Mouse (Mus musculus): ENCODE data around the gene Slc37a2. TPM values are rescaled to one million over a fixed set of nuclear protein-coding genes. Genes with fewer than 3 reads are reported as not detected.

The Slc37a2 gene
- 10 to 100 TPM; 11.5 to 12.8 TPM for total RNA-seq (2023)

GRCm38 (mm10) chr9:37255149-37255888, at the start of gene Slc37a2:
Slc37a2 (minus strand) TSS chr9:37255738.

DNA sequence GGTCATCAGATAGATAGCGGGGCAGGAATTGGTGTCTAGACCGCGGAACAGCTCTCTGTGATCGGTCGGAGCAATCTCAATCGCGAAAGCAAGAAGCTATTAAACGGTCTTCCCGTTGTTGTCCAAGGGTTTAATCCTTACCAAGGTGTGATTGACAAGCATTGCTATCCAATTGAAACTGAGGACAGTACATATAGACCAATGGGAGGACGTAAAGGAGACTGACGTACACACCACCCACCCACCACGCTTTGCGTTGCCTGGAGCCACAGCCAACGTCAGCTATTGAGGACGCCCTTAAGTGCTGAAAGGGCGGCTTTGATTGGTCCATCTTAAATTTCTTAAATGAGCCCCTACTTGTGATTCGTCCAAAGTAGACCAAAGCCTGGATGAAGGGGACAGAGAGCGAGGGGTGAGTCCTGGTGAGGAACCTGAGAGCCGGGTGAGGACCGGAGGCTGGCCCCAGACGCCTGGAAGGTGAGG, 47.6 kb downstream of the Slc37a2 start, which contains the start of gene Tmem218:
Gene Tmem218, plus strand, starts transcription at position 295 of the 483 bp plus-strand sequence.

Other genes starting within 250 kb of the Slc37a2 start
- gene Pknox2, start 108.3 kb downstream of the Slc37a2 start, total RNA-seq (2023), result 1 to 10 TPM; 6.9 to 7.5 TPM
- 1 to 10 TPM; 1.2 to 2.1 TPM for gene Tmem218, start 47.5 kb downstream of the Slc37a2 start, total RNA-seq (2023)
- gene Ccdc15, start 92.7 kb upstream of the Slc37a2 start, total RNA-seq (2023), result 10 to 100 TPM in 1 of 2 experiments, 1 to 10 TPM in 1; 8.8 to 10.5 TPM
- not detected for gene Hepacam, start 111.6 kb upstream of the Slc37a2 start, total RNA-seq (2023)
- gene Robo4, start 146.2 kb upstream of the Slc37a2 start, total RNA-seq (2023), result under 1 TPM; 0.13 to 0.20 TPM
- gene Robo3, start 177.5 kb upstream of the Slc37a2 start, total RNA-seq (2023), result under 1 TPM in 1 of 2 experiments, not detected in 1; 0.15 TPM
- gene Msantd2, start 233.6 kb upstream of the Slc37a2 start, total RNA-seq (2023), result 10 to 100 TPM; 11.7 to 17.6 TPM

Data from neutrophil, adult 83 days (primary cell).